Comparison of ENCODE assay signal across 15 mouse cellular contexts in the genomic region with DNA sequence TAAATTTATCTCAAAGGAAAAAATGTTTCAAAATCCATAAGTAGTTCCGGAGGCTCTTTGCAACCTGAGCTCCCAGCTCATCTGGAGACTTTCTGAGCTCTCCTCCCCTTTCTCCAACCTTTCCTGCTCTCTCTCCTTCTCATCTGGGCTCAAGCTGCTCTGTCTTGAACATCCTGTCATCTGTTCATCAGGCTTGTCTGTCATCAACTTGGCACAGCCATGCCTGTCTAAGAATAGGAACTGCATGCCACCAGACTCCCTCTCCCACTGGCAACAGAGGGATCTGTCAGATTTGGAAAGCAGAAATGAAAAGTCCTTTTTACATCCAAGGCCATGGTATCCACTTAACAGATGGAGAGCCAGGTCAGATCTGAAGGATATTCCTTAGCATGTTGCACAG.
DNase-seq lines count a peak whose midpoint lies in the region; ATAC-seq and TF ChIP-seq lines count a peak whose summit lies in the region.
"Had no signal": no experiment of that assay in that cellular context is flagged by ENCODE, and none has a peak within 500 bp of the region (broad histone marks: within the 10 kb centered on the region; RNA-seq: fewer than 3 reads in every experiment).

No protein-coding gene starts in this region.

- H3K9ac ChIP-seq in lung, postnatal 0 days (replicated peaks; ENCODE audit: low read depth) = no peak overlapping the region
- H3K9ac ChIP-seq in forebrain, embryonic 16.5 days (replicated peaks; ENCODE audit: low read depth, low read length) = no peak overlapping the region
- H3K9ac ChIP-seq: hindbrain, embryonic 14.5 days; liver, embryonic 12.5 days; neural tube, embryonic 12.5 days had no signal

- DNase-seq in cerebellum, postnatal 14 days = peak; percentile 26 to 49
- DNase-seq in lung, postnatal 10 days = peak; percentile 4
- DNase-seq in lung, postnatal 0 days (ENCODE audit: low spot score) = no peak
- peak; percentile 50 to 64 for DNase-seq in heart, postnatal 10 days
- DNase-seq in layer of hippocampus, postnatal 36 days = peak; percentile 53 to 57
- no peak for DNase-seq in midbrain, embryonic 10.5 days (ENCODE audit: low spot score)
- DNase-seq: adrenal gland, postnatal 14 days; gastrocnemius, postnatal 25 days; lung, postnatal 36 days; midbrain, embryonic 14.5 days had no signal

- TF ChIP-seq CTCF in lung, postnatal 0 days (IDR thresholded peaks at IDR 0.05) = no peak

- H3K4me1 ChIP-seq in lung, postnatal 0 days (ENCODE audit: insufficient read depth, low read depth, low read length) = no peaks in the 10 kb centered on the region
- H3K4me1 ChIP-seq in forebrain, embryonic 16.5 days (replicated peaks; ENCODE audit: control insufficient read depth, insufficient read depth, low read length) = no peaks in the 10 kb centered on the region; the same call in 1 of the 2 replicates
- peaks cover 19% of the 10 kb centered on the region for H3K4me1 ChIP-seq in midbrain, embryonic 10.5 days
- H3K4me1 ChIP-seq: liver, embryonic 12.5 days had no signal

- TF ChIP-seq EP300 in lung, postnatal 0 days (IDR thresholded peaks at IDR 0.05) = no peak

- no peak overlapping the region for H3K4me2 ChIP-seq in lung, postnatal 0 days (replicated peaks; ENCODE audit: low read depth, low read length)
- H3K4me2 ChIP-seq in forebrain, embryonic 16.5 days (ENCODE audit: low read length) = no peak overlapping the region
- H3K4me2 ChIP-seq: hindbrain, embryonic 14.5 days; liver, embryonic 12.5 days; neural tube, embryonic 12.5 days had no signal

- no peaks in the 10 kb centered on the region for H3K27me3 ChIP-seq in lung, postnatal 0 days (replicated peaks; ENCODE audit: insufficient read depth, low read length)
- no peaks in the 10 kb centered on the region for H3K27me3 ChIP-seq in forebrain, embryonic 16.5 days (replicated peaks; ENCODE audit: control insufficient read depth, insufficient read depth, low read length)
- no peaks in the 10 kb centered on the region for H3K27me3 ChIP-seq in midbrain, embryonic 10.5 days (ENCODE audit: low read depth, poor library complexity, severe bottlenecking)
- H3K27me3 ChIP-seq: liver, embryonic 12.5 days; neural tube, embryonic 12.5 days had no signal

- H3K4me3 ChIP-seq in lung, postnatal 0 days (ENCODE audit: low read depth, low read length) = no peak overlapping the region
- H3K4me3 ChIP-seq in forebrain, embryonic 16.5 days (replicated peaks; ENCODE audit: low read length) = no peak overlapping the region
- H3K4me3 ChIP-seq in midbrain, embryonic 10.5 days = no peak overlapping the region
- H3K4me3 ChIP-seq: liver, embryonic 12.5 days; neural tube, embryonic 12.5 days had no signal

- 60% methylated on average over 1 of the region's 1 CpGs for WGBS in lung, postnatal 0 days
- WGBS in forebrain, embryonic 16.5 days = 95% methylated on average over 1 of the region's 1 CpGs
- 76% methylated on average over 1 of the region's 1 CpGs for WGBS in midbrain, embryonic 10.5 days

- ATAC-seq in cerebellum, adult (ENCODE audit: insufficient number of reproducible peaks, low FRiP score, low TSS enrichment) = no peak
- no peak for ATAC-seq in lung, postnatal 0 days
- no peak for ATAC-seq in forebrain, embryonic 16.5 days
- ATAC-seq: liver, embryonic 12.5 days had no signal

- no peaks in the 10 kb centered on the region for H3K9me3 ChIP-seq in lung, postnatal 0 days (ENCODE audit: low read length)
- no peaks in the 10 kb centered on the region for H3K9me3 ChIP-seq in forebrain, embryonic 16.5 days (ENCODE audit: control insufficient read depth, low read length)
- no peaks in the 10 kb centered on the region for H3K9me3 ChIP-seq in midbrain, embryonic 10.5 days (replicated peaks)
- H3K9me3 ChIP-seq: liver, embryonic 12.5 days; neural tube, embryonic 12.5 days had no signal

- intact Hi-C loops in heart, postnatal 10 days (cut with DNase I) = no loop called here

- H3K27ac ChIP-seq in lung, postnatal 0 days (ENCODE audit: low read length) = no peak overlapping the region
- no peak overlapping the region for H3K27ac ChIP-seq in forebrain, embryonic 16.5 days (ENCODE audit: low read length)
- no peak overlapping the region for H3K27ac ChIP-seq in midbrain, embryonic 10.5 days (replicated peaks)
- H3K27ac ChIP-seq: hindbrain, embryonic 14.5 days; liver, embryonic 12.5 days; neural tube, embryonic 12.5 days had no signal

- no peaks in the 10 kb centered on the region for H3K36me3 ChIP-seq in lung, postnatal 0 days (ENCODE audit: insufficient read depth, low read length)
- no peaks in the 10 kb centered on the region for H3K36me3 ChIP-seq in forebrain, embryonic 16.5 days (ENCODE audit: control insufficient read depth, insufficient read depth)
- H3K36me3 ChIP-seq in midbrain, embryonic 10.5 days = no peaks in the 10 kb centered on the region
- H3K36me3 ChIP-seq: liver, embryonic 12.5 days; neural tube, embryonic 12.5 days had no signal

Comparison
In these comparisons a context has a peak if more than half of its experiments do, and no peak if none do; other contexts are left out.
1. DNase-seq: peak in cerebellum, postnatal 14 days (2 of 2), lung, postnatal 10 days (single experiment), heart, postnatal 10 days (2 of 2) and layer of hippocampus, postnatal 36 days (2 of 2); none in lung, postnatal 0 days (single experiment) and midbrain, embryonic 10.5 days (single experiment).